Mouse (Mus musculus): Measurements from ENCODE around the gene Actr6. TPM values are rescaled to one million over a fixed set of nuclear protein-coding genes. Genes with fewer than 3 reads are reported as not detected.

Gene Actr6
- polyA plus RNA-seq (2012; rRNA removed) = 0.79 and 1.3 TPM in 2 replicates

GRCm38 (mm10) chr10:89732001-89732794 is at the start of gene Actr6:
Actr6 (minus strand) TSS chr10:89732295.

DNA sequence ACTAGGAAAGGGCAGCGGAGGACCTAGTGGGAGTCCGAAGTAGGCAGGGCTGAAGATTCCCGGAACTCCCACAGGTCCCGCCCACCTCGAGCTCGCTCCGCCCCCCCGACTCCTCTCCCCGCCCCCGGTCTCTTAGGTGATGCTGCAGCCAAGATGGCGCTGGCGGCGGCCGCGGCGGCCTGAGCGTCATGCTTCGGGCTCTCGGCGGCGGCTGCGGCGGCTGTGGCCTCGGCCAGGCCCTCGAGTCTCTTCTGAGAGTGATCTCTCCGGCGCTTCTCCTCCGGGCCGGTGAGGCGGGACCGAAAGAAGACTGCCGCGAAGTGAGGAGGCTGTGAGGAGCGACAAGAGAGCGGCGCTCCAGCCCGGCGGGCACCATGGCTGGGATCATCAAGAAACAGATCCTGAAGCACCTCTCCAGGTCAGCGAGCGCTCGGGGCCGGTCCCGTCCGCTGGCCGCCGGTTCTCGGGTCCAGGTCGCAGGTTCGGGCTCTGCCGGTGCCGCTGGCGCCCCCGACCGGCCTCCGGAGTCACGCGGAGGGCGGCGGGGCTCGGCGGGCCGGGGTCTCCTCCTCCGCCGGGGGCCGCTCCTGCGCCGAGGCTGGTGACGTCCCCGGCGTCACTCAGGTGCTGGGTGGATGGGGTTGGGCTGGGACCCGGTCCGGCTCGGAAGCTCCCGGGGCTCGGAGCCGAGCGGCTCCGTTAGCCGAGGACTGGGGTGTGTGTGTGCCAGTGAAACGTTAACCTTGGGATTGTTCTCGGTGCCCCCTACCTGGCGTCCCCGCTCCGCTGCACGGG is 13.0 kb upstream of the Actr6 start, which contains the start of gene Uhrf1bp1l:
Gene Uhrf1bp1l (plus strand): TSS at position 121 of the 795 bp plus-strand sequence.

GRCm38 (mm10) chr10:89686139-89686808 is 45.8 kb downstream of the Actr6 start, which contains the start of gene Scyl2:
Scyl2 (minus strand) TSS chr10:89686285.

Other genes with a start within 250 kb of the Actr6 start
- gene Nr1h4, start 198.7 kb downstream of the Actr6 start, polyA plus RNA-seq (2012; rRNA removed) = 3.6 and 4.1 TPM in 2 replicates
- 0.06 and 0.17 TPM in 2 replicates for gene Slc17a8, start 111.0 kb downstream of the Actr6 start, polyA plus RNA-seq (2012; rRNA removed)
- gene Scyl2, start 46.0 kb downstream of the Actr6 start, polyA plus RNA-seq (2012; rRNA removed) = 8.1 and 10.3 TPM in 2 replicates
- gene Uhrf1bp1l, start 12.7 kb upstream of the Actr6 start, polyA plus RNA-seq (2012; rRNA removed) = 11.3 and 14.2 TPM in 2 replicates
- gene Anks1b, start 141.2 kb upstream of the Actr6 start, polyA plus RNA-seq (2012; rRNA removed) = 0.18 and 1.0 TPM in 2 replicates

Measured in ovary, adult 2 months (tissue).